Mouse (Mus musculus): Measurements from ENCODE around the gene Myo19. TPM values are rescaled to one million over a fixed set of nuclear protein-coding genes. Genes with fewer than 3 reads are reported as not detected.

The Myo19 gene
- polyA plus RNA-seq, 1 experiment from 2014 or later, result 6.1 TPM

- H3K27me3 ChIP-seq, result no peaks in the 10 kb centered on the region
- no peak overlapping the region for H3K9ac ChIP-seq
- WGBS, result 89% methylated on average over 8 of the region's 8 CpGs
Measured at GRCm38 (mm10) chr11:84920981-84921380, 41.0 kb downstream of the Myo19 start.

GRCm38 (mm10) chr11:84932261-84932660 lies 52.3 kb downstream of the Myo19 start:
- ATAC-seq (ENCODE audit: low read depth), result no peak
- H3K9me3 ChIP-seq, result no peaks in the 10 kb centered on the region
- no peak overlapping the region for H3K9ac ChIP-seq
- no peak overlapping the region for H3K4me2 ChIP-seq
- H3K27ac ChIP-seq (replicated peaks), result no peak overlapping the region
- H3K27me3 ChIP-seq, result no peaks in the 10 kb centered on the region
- H3K4me3 ChIP-seq, result no peak overlapping the region
- no peaks in the 10 kb centered on the region for H3K36me3 ChIP-seq
- 19% methylated on average over 6 of the region's 6 CpGs for WGBS
- H3K4me1 ChIP-seq (replicated peaks), result no peaks in the 10 kb centered on the region

More at GRCm38 (mm10) chr11:84920981-84921380, 41.0 kb downstream of the Myo19 start:
- no peak overlapping the region for H3K4me2 ChIP-seq
- no peak overlapping the region for H3K27ac ChIP-seq (replicated peaks)
- no peaks in the 10 kb centered on the region for H3K9me3 ChIP-seq
- no peak overlapping the region for H3K4me3 ChIP-seq
- no peak for ATAC-seq (ENCODE audit: low read depth)
- H3K4me1 ChIP-seq (replicated peaks), result peaks cover 6% of the 10 kb centered on the region
- H3K36me3 ChIP-seq, result no peaks in the 10 kb centered on the region

GRCm38 (mm10) chr11:84939508-84940053 lies 59.6 kb downstream of the Myo19 start:
- Histone ChIP-seq H3K27me3 (peaks cover 15% of the 10 kb centered on the region), H3K9me3 (no peaks in the 10 kb centered on the region), H3K27ac (replicated peaks) (no peak overlapping the region), H3K4me3 (no peak overlapping the region), H3K36me3 (no peaks in the 10 kb centered on the region), H3K9ac (no peak overlapping the region), H3K4me1 (replicated peaks) (peaks cover 20% of the 10 kb centered on the region), H3K4me2 (no peak overlapping the region)
- no peak for ATAC-seq (ENCODE audit: low read depth)
- 41% methylated on average over 8 of the region's 8 CpGs for WGBS

GRCm38 (mm10) chr11:84940140-84940539 lies 60.2 kb downstream of the Myo19 start:
- H3K9ac ChIP-seq, result no peak overlapping the region
- peaks cover 26% of the 10 kb centered on the region for H3K4me1 ChIP-seq (replicated peaks)
- H3K27me3 ChIP-seq, result peaks cover 15% of the 10 kb centered on the region
- H3K36me3 ChIP-seq, result no peaks in the 10 kb centered on the region
- no peak for ATAC-seq (ENCODE audit: low read depth)
- H3K9me3 ChIP-seq, result no peaks in the 10 kb centered on the region
- H3K4me2 ChIP-seq, result no peak overlapping the region
- H3K4me3 ChIP-seq, result no peak overlapping the region
- WGBS, result 73% methylated on average over 10 of the region's 10 CpGs
- H3K27ac ChIP-seq (replicated peaks), result no peak overlapping the region

GRCm38 (mm10) chr11:84943948-84944347 lies 64.0 kb downstream of the Myo19 start:
- peaks cover 28% of the 10 kb centered on the region for H3K4me1 ChIP-seq (replicated peaks)
- no peaks in the 10 kb centered on the region for H3K36me3 ChIP-seq
- H3K9me3 ChIP-seq, result no peaks in the 10 kb centered on the region
- H3K4me2 ChIP-seq, result peak overlapping the region; percentile 45
- H3K4me3 ChIP-seq, result no peak overlapping the region
- H3K27ac ChIP-seq (replicated peaks), result no peak overlapping the region
- H3K27me3 ChIP-seq, result peaks cover 15% of the 10 kb centered on the region
- no peak overlapping the region for H3K9ac ChIP-seq
- WGBS, result under 1% methylated on average over 15 of the region's 15 CpGs
- no peak for ATAC-seq (ENCODE audit: low read depth)

- H3K4me2 ChIP-seq, result 0 out of 2 replicates have a peak overlapping the region, but pooled peaks have one; percentile 15
- no peak for ATAC-seq (ENCODE audit: low read depth)
- WGBS, result 6% methylated on average over 12 of the region's 12 CpGs
- no peak overlapping the region for H3K4me3 ChIP-seq
- H3K9ac ChIP-seq, result no peak overlapping the region
- no peaks in the 10 kb centered on the region for H3K9me3 ChIP-seq
- no peaks in the 10 kb centered on the region for H3K36me3 ChIP-seq
- no peak overlapping the region for H3K27ac ChIP-seq (replicated peaks)
- peaks cover 22% of the 10 kb centered on the region for H3K4me1 ChIP-seq (replicated peaks)
- peaks cover 15% of the 10 kb centered on the region for H3K27me3 ChIP-seq
Measured at GRCm38 (mm10) chr11:84944639-84945435, 64.9 kb downstream of the Myo19 start.

GRCm38 (mm10) chr11:84945841-84946240 lies 65.9 kb downstream of the Myo19 start:
- H3K9ac ChIP-seq, result no peak overlapping the region
- peaks cover 21% of the 10 kb centered on the region for H3K4me1 ChIP-seq (replicated peaks)
- H3K4me2 ChIP-seq, result no peak overlapping the region
- WGBS, result 74% methylated on average over 3 of the region's 3 CpGs
- H3K4me3 ChIP-seq, result no peak overlapping the region
- no peak for ATAC-seq (ENCODE audit: low read depth)
- no peak overlapping the region for H3K27ac ChIP-seq (replicated peaks)
- no peaks in the 10 kb centered on the region for H3K36me3 ChIP-seq
- peaks cover 15% of the 10 kb centered on the region for H3K27me3 ChIP-seq
- no peaks in the 10 kb centered on the region for H3K9me3 ChIP-seq

- H3K27me3 ChIP-seq, result peaks cover 15% of the 10 kb centered on the region
- H3K4me2 ChIP-seq, result no peak overlapping the region
- ATAC-seq (ENCODE audit: low read depth), result no peak
- WGBS, result 58% methylated on average over 6 of the region's 6 CpGs
- H3K36me3 ChIP-seq, result no peaks in the 10 kb centered on the region
- no peak overlapping the region for H3K9ac ChIP-seq
- H3K27ac ChIP-seq (replicated peaks), result no peak overlapping the region
- H3K4me3 ChIP-seq, result no peak overlapping the region
- no peaks in the 10 kb centered on the region for H3K9me3 ChIP-seq
- H3K4me1 ChIP-seq (replicated peaks), result peaks cover 21% of the 10 kb centered on the region
Measured at GRCm38 (mm10) chr11:84947206-84947605, 67.3 kb downstream of the Myo19 start.

- Histone ChIP-seq H3K36me3 (no peaks in the 10 kb centered on the region), H3K27ac (replicated peaks) (no peak overlapping the region)
- ATAC-seq (ENCODE audit: low read depth), result no peak
Measured at GRCm38 (mm10) chr11:84948114-84948513, 68.2 kb downstream of the Myo19 start.

GRCm38 (mm10) chr11:84948526-84948925 lies 68.6 kb downstream of the Myo19 start:
- 62% methylated on average over 3 of the region's 3 CpGs for WGBS
- peaks cover 18% of the 10 kb centered on the region for H3K4me1 ChIP-seq (replicated peaks)
- no peak overlapping the region for H3K27ac ChIP-seq (replicated peaks)
- H3K4me2 ChIP-seq, result no peak overlapping the region
- H3K4me3 ChIP-seq, result no peak overlapping the region
- no peak overlapping the region for H3K9ac ChIP-seq
- no peaks in the 10 kb centered on the region for H3K36me3 ChIP-seq
- no peaks in the 10 kb centered on the region for H3K9me3 ChIP-seq
- H3K27me3 ChIP-seq, result peaks cover 6% of the 10 kb centered on the region; the same call in 1 of the 2 replicates
- no peak for ATAC-seq (ENCODE audit: low read depth)

More at GRCm38 (mm10) chr11:84948114-84948513, 68.2 kb downstream of the Myo19 start:
- Histone ChIP-seq H3K9me3 (no peaks in the 10 kb centered on the region), H3K27me3 (peaks cover 10% of the 10 kb centered on the region), H3K4me1 (replicated peaks) (peaks cover 21% of the 10 kb centered on the region), H3K4me2 (no peak overlapping the region), H3K4me3 (no peak overlapping the region), H3K9ac (no peak overlapping the region)
- WGBS, result 46% methylated on average over 3 of the region's 3 CpGs

- 56% methylated on average over 2 of the region's 2 CpGs for WGBS
- no peak overlapping the region for H3K4me2 ChIP-seq
- H3K36me3 ChIP-seq, result no peaks in the 10 kb centered on the region
- peaks cover 19% of the 10 kb centered on the region for H3K27me3 ChIP-seq
- H3K9me3 ChIP-seq, result no peaks in the 10 kb centered on the region
- H3K9ac ChIP-seq, result no peak overlapping the region
- ATAC-seq (ENCODE audit: low read depth), result no peak
- H3K27ac ChIP-seq (replicated peaks), result no peak overlapping the region
- peaks cover 6% of the 10 kb centered on the region for H3K4me1 ChIP-seq (replicated peaks)
- no peak overlapping the region for H3K4me3 ChIP-seq
Measured at GRCm38 (mm10) chr11:84952611-84953010, 72.7 kb downstream of the Myo19 start.

GRCm38 (mm10) chr11:84956400-84956799 lies 76.5 kb downstream of the Myo19 start:
- 37% methylated on average over 5 of the region's 5 CpGs for whole genome bisulfite sequencing
- Histone ChIP-seq H3K27ac (replicated peaks) (no peak overlapping the region), H3K9ac (no peak overlapping the region), H3K9me3 (no peaks in the 10 kb centered on the region), H3K36me3 (no peaks in the 10 kb centered on the region), H3K4me2 (no peak overlapping the region), H3K27me3 (peaks cover 47% of the 10 kb centered on the region), H3K4me1 (replicated peaks) (peaks cover 21% of the 10 kb centered on the region), H3K4me3 (no peak overlapping the region)
- ATAC-seq (ENCODE audit: low read depth), result no peak
